Mouse (Mus musculus) left cerebral cortex, postnatal 36 days (tissue): ENCODE results near the gene Akap8l. TPM values are rescaled to one million over a fixed set of nuclear protein-coding genes. Genes with fewer than 3 reads are reported as not detected.
A peak's percentile ranks its signal among the peaks of the same experiment; 100 is the strongest.

ENCODE experiments used
- DNase-seq, 2 experiments: peaks; one replicate each; pipeline ENCODE4 v3.0.0; 2021 to 2022; ENCODE audit warnings: low spot score in 2 of 2, mixed read lengths in 1 of 2
- intact Hi-C: fragments of 180-260 bp; cut with DNase I; formaldehyde crosslinking; loops from one replicate; pipeline ENCODE4 v1.15.1; 2025
- total RNA-seq, 2 experiments: library from RNA; stranded (reverse); gene quantifications; 2 replicates each; pipeline ENCODE4 v1.2.3; 2021

Akap8l gene
- 100 to 1,000 TPM; 155 to 294 TPM for total RNA-seq

- intact Hi-C loops: no loop called here
- peak; percentile 97 to 98 for DNase-seq
Observed at GRCm38 (mm10) chr17:32350382-32350983, at the start of gene Akap8l. Gene Akap8l, minus strand, starts transcription at chr17:32350607.

GRCm38 (mm10) chr17:32396266-32396665, 45.9 kb upstream of the Akap8l start:
- no peak for DNase-seq
- intact Hi-C loops: no loop called here

GRCm38 (mm10) chr17:32393944-32394343, 43.5 kb upstream of the Akap8l start:
- no peak for DNase-seq
- intact Hi-C loops: no loop called here

- intact Hi-C loops: loop anchor here (2.0 to 5.0 kb wide), 2 partner anchors 68 to 103 kb away; partner anchors contain the start of gene Akap8
- peak; percentile 91 to 92 for DNase-seq
Observed at GRCm38 (mm10) chr17:32389101-32389659, 38.8 kb upstream of the Akap8l start, which contains the start of gene Wiz. Gene Wiz, minus strand, starts transcription at chr17:32389439.

GRCm38 (mm10) chr17:32388370-32389100, 38.1 kb upstream of the Akap8l start:
- peak; percentile 24 to 38 for DNase-seq

GRCm38 (mm10) chr17:32387986-32388369, 37.6 kb upstream of the Akap8l start:
- intact Hi-C loops: loop anchor here (2.0 to 5.0 kb wide), 2 partner anchors 67 to 104 kb away; partner anchors contain the start of gene Akap8
- DNase-seq: no peak

More at GRCm38 (mm10) chr17:32388370-32389100, 38.1 kb upstream of the Akap8l start:
- intact Hi-C loops: loop anchor here (2.0 to 5.0 kb wide), 2 partner anchors 68 to 104 kb away; partner anchors contain the start of gene Akap8

- DNase-seq: peak in 1 of 2 experiments; percentile 43
- intact Hi-C loops: loop anchor here (5.0 kb wide), 1 partner anchor 105 kb away; no protein-coding TSS in a partner anchor
Observed at GRCm38 (mm10) chr17:32386659-32387432, 36.4 kb upstream of the Akap8l start.

- no peak for DNase-seq
- intact Hi-C loops: loop anchor here (2.0 kb wide), 1 partner anchor 21 kb away; no protein-coding TSS in a partner anchor
Observed at GRCm38 (mm10) chr17:32383661-32384060, 33.3 kb upstream of the Akap8l start.

- intact Hi-C loops: loop anchor here (2.0 kb wide), 1 partner anchor 20 kb away; no protein-coding TSS in a partner anchor
- no peak for DNase-seq
Observed at GRCm38 (mm10) chr17:32382576-32382975, 32.2 kb upstream of the Akap8l start.

- intact Hi-C loops: no loop called here
- no peak for DNase-seq
Observed at GRCm38 (mm10) chr17:32378786-32379185, 28.4 kb upstream of the Akap8l start.

- intact Hi-C loops: no loop called here
- DNase-seq: no peak
Observed at GRCm38 (mm10) chr17:32377137-32377536, 26.7 kb upstream of the Akap8l start.

- no peak for DNase-seq
- intact Hi-C loops: no loop called here
Observed at GRCm38 (mm10) chr17:32376475-32376874, 26.1 kb upstream of the Akap8l start.

- intact Hi-C loops: no loop called here
- no peak for DNase-seq
Observed at GRCm38 (mm10) chr17:32368991-32369578, 18.7 kb upstream of the Akap8l start.

- intact Hi-C loops: no loop called here
- no peak for DNase-seq
Observed at GRCm38 (mm10) chr17:32367706-32368105, 17.3 kb upstream of the Akap8l start.

- no peak for DNase-seq
- intact Hi-C loops: no loop called here
Observed at GRCm38 (mm10) chr17:32365296-32365695, 14.9 kb upstream of the Akap8l start.

GRCm38 (mm10) chr17:32364850-32365249, 14.4 kb upstream of the Akap8l start:
- intact Hi-C loops: no loop called here
- DNase-seq: no peak

- DNase-seq: peak; percentile 86 to 91
- intact Hi-C loops: no loop called here
Observed at GRCm38 (mm10) chr17:32364331-32364730, 13.9 kb upstream of the Akap8l start.

- intact Hi-C loops: loop anchor here (2.0 kb wide), 1 partner anchor 19 kb away; no protein-coding TSS in a partner anchor
- peak in 1 of 2 experiments; percentile 42 for DNase-seq
Observed at GRCm38 (mm10) chr17:32363821-32364301, 13.5 kb upstream of the Akap8l start.

GRCm38 (mm10) chr17:32362686-32363085, 12.3 kb upstream of the Akap8l start:
- intact Hi-C loops: loop anchor here (2.0 kb wide), 1 partner anchor 20 kb away; no protein-coding TSS in a partner anchor
- DNase-seq: no peak
